37 mouse cellular contexts compared by ENCODE assay signal in genomic region chr5:138073803-138074202, GRCm38 (mm10). TPM values are rescaled to one million over a fixed set of nuclear protein-coding genes. Genes with fewer than 3 reads are reported as not detected.
"Had no signal": no experiment of that assay in that cellular context is flagged by ENCODE, and none has a peak within 500 bp of the region (broad histone marks: within the 10 kb centered on the region; RNA-seq: fewer than 3 reads in every experiment).

No protein-coding gene starts in this region.

- DNase-seq: heart, postnatal 10 days; heart, postnatal 14 days; heart, postnatal 36 days; heart, postnatal 4 days; kidney, adult 11 months; kidney, adult 18-20 months; kidney, adult 9 months; kidney, postnatal 10 days; kidney, postnatal 14 days; kidney, postnatal 4 days; layer of hippocampus, adult 9-11 months; layer of hippocampus, postnatal 36 days had no signal

- H3K9ac ChIP-seq: heart, embryonic 12.5 days; heart, embryonic 13.5 days; heart, embryonic 15.5 days; hindbrain, embryonic 12.5 days; hindbrain, embryonic 13.5 days; hindbrain, embryonic 14.5 days; hindbrain, embryonic 15.5 days; intestine, embryonic 15.5 days; kidney, embryonic 15.5 days had no signal

- H3K36me3 ChIP-seq: heart, embryonic 10.5 days; heart, embryonic 12.5 days; heart, embryonic 13.5 days; heart, embryonic 15.5 days; hindbrain, embryonic 10.5 days; hindbrain, embryonic 12.5 days; hindbrain, embryonic 13.5 days; hindbrain, embryonic 15.5 days; intestine, embryonic 15.5 days; kidney, embryonic 15.5 days had no signal

- H3K4me3 ChIP-seq: heart, embryonic 10.5 days; heart, embryonic 12.5 days; heart, embryonic 13.5 days; heart, embryonic 15.5 days; hindbrain, embryonic 10.5 days; hindbrain, embryonic 12.5 days; hindbrain, embryonic 13.5 days; hindbrain, embryonic 15.5 days; intestine, embryonic 15.5 days; kidney, embryonic 15.5 days; layer of hippocampus, adult 2 months; left cerebral cortex, adult 2 months had no signal

- H3K27ac ChIP-seq: heart, embryonic 10.5 days; heart, embryonic 13.5 days; heart, embryonic 15.5 days; hindbrain, embryonic 10.5 days; hindbrain, embryonic 12.5 days; hindbrain, embryonic 13.5 days; hindbrain, embryonic 14.5 days; hindbrain, embryonic 15.5 days; hindbrain, postnatal 0 days; intestine, embryonic 15.5 days; kidney, embryonic 15.5 days; kidney, postnatal 0 days; layer of hippocampus, adult 2 months; left cerebral cortex, adult 2 months had no signal

- H3K9me3 ChIP-seq: heart, embryonic 10.5 days; heart, embryonic 12.5 days; heart, embryonic 13.5 days; heart, embryonic 15.5 days; hindbrain, embryonic 10.5 days; hindbrain, embryonic 12.5 days; hindbrain, embryonic 13.5 days; hindbrain, embryonic 15.5 days; intestine, embryonic 15.5 days; kidney, embryonic 15.5 days had no signal

- ATAC-seq: hindbrain, embryonic 16.5 days; hindbrain, postnatal 0 days; inflammation-experienced regulatory T-cells, adult 6 months; intestine, embryonic 15.5 days had no signal

- H3K4me1 ChIP-seq: heart, embryonic 10.5 days; heart, embryonic 12.5 days; heart, embryonic 13.5 days; heart, embryonic 15.5 days; hindbrain, embryonic 10.5 days; hindbrain, embryonic 12.5 days; hindbrain, embryonic 13.5 days; hindbrain, embryonic 15.5 days; intestine, embryonic 15.5 days; kidney, embryonic 15.5 days had no signal

- H3K4me2 ChIP-seq: heart, embryonic 11.5 days; heart, embryonic 12.5 days; heart, embryonic 13.5 days; heart, embryonic 15.5 days; hindbrain, embryonic 12.5 days; hindbrain, embryonic 13.5 days; hindbrain, embryonic 14.5 days; hindbrain, embryonic 15.5 days; intestine, embryonic 15.5 days; kidney, embryonic 15.5 days had no signal

- H3K27me3 ChIP-seq: heart, embryonic 12.5 days; heart, embryonic 13.5 days; heart, embryonic 15.5 days; hindbrain, embryonic 12.5 days; hindbrain, embryonic 13.5 days; hindbrain, embryonic 15.5 days; intestine, embryonic 15.5 days; kidney, embryonic 15.5 days had no signal

RNA-seq across cellular contexts. Expression of gene Smok3c, which starts 20.8 kb away (rescaled TPM):
- polyA plus RNA-seq: heart, embryonic 10.5 days; heart, embryonic 11.5 days; heart, embryonic 12.5 days; heart, embryonic 13.5 days; heart, embryonic 14.5 days; heart, embryonic 15.5 days; heart, embryonic 16.5 days; heart, postnatal 0 days; hindbrain, embryonic 10.5 days; hindbrain, embryonic 11.5 days; hindbrain, embryonic 12.5 days; hindbrain, embryonic 13.5 days; hindbrain, embryonic 14.5 days; hindbrain, embryonic 15.5 days; hindbrain, embryonic 16.5 days; hindbrain, postnatal 0 days; inflammation-experienced regulatory T-cells, adult 6 months; intestine, embryonic 14.5 days; intestine, embryonic 15.5 days; kidney, embryonic 14.5 days; kidney, embryonic 15.5 days; kidney, postnatal 0 days; large intestine, adult 2 months had no signal

RNA-seq across cellular contexts. Expression of gene Smok3b, which starts 52.6 kb away (rescaled TPM):
- polyA plus RNA-seq: heart, embryonic 10.5 days; heart, embryonic 11.5 days; heart, embryonic 12.5 days; heart, embryonic 13.5 days; heart, embryonic 14.5 days; heart, embryonic 15.5 days; heart, embryonic 16.5 days; heart, postnatal 0 days; hindbrain, embryonic 10.5 days; hindbrain, embryonic 11.5 days; hindbrain, embryonic 12.5 days; hindbrain, embryonic 13.5 days; hindbrain, embryonic 14.5 days; hindbrain, embryonic 15.5 days; hindbrain, embryonic 16.5 days; hindbrain, postnatal 0 days; inflammation-experienced regulatory T-cells, adult 6 months; intestine, embryonic 14.5 days; intestine, embryonic 15.5 days; kidney, embryonic 14.5 days; kidney, embryonic 15.5 days; kidney, postnatal 0 days; large intestine, adult 2 months had no signal

RNA-seq across cellular contexts. Expression of gene Smok3a, which starts 52.7 kb away (rescaled TPM):
- polyA plus RNA-seq: heart, embryonic 10.5 days; heart, embryonic 11.5 days; heart, embryonic 12.5 days; heart, embryonic 13.5 days; heart, embryonic 14.5 days; heart, embryonic 15.5 days; heart, embryonic 16.5 days; heart, postnatal 0 days; hindbrain, embryonic 10.5 days; hindbrain, embryonic 11.5 days; hindbrain, embryonic 12.5 days; hindbrain, embryonic 13.5 days; hindbrain, embryonic 14.5 days; hindbrain, embryonic 15.5 days; hindbrain, embryonic 16.5 days; hindbrain, postnatal 0 days; inflammation-experienced regulatory T-cells, adult 6 months; intestine, embryonic 14.5 days; intestine, embryonic 15.5 days; kidney, embryonic 14.5 days; kidney, embryonic 15.5 days; kidney, postnatal 0 days; large intestine, adult 2 months had no signal
